Mouse (Mus musculus): ENCODE measurements around the gene Fgfbp1.

GRCm38 (mm10) chr5:43989017-43989416, 7.4 kb upstream of the Fgfbp1 start:
- TF ChIP-seq CTCF (IDR thresholded peaks at IDR 0.05; ENCODE audit: low read depth) (peak; percentile 23), EP300 (IDR thresholded peaks at IDR 0.05; ENCODE audit: low read depth) (no peak)

Data from heart, postnatal 0 days (tissue).